Mouse (Mus musculus) layer of hippocampus, adult 9-11 months (tissue): ENCODE measurements at regions not wholly inside any gene's neighbourhood (a gene's known extent, or its start where the extent isn't known, plus 50 kb on each side); places are given as distances from the start of the nearest gene placed in this dataset.

Experiments used
- DNase-seq: peaks from one replicate; pipeline ENCODE4 v3.0.0; 2022

GRCm38 (mm10) chr19:26938911-26939310 is 53.2 kb downstream of the Gm815 start:
- DNase-seq = no peak

- DNase-seq = no peak
Observed at GRCm38 (mm10) chr19:26944006-26944405, 58.3 kb downstream of the Gm815 start.

GRCm38 (mm10) chr19:26946562-26946961 is 60.9 kb downstream of the Gm815 start:
- no peak for DNase-seq

- DNase-seq = no peak
Observed at GRCm38 (mm10) chr19:26948479-26948878, 62.8 kb downstream of the Gm815 start.

GRCm38 (mm10) chr19:26949153-26949552 is 63.5 kb downstream of the Gm815 start:
- DNase-seq = no peak

- DNase-seq = peak; percentile 12
Observed at GRCm38 (mm10) chr19:26953348-26953747, 67.7 kb downstream of the Gm815 start.

GRCm38 (mm10) chr19:26966055-26966760 is 80.5 kb downstream of the Gm815 start:
- no peak for DNase-seq

GRCm38 (mm10) chr19:26973058-26973457 is 87.4 kb downstream of the Gm815 start:
- peak; percentile 30 for DNase-seq

GRCm38 (mm10) chr19:26973773-26974548 is 88.3 kb downstream of the Gm815 start:
- no peak for DNase-seq

- no peak for DNase-seq
Observed at GRCm38 (mm10) chr19:26974576-26975204, 89.0 kb downstream of the Gm815 start.

GRCm38 (mm10) chr19:26976604-26977322 is 91.1 kb downstream of the Gm815 start:
- no peak for DNase-seq

- no peak for DNase-seq
Observed at GRCm38 (mm10) chr19:26977887-26978639, 92.4 kb downstream of the Gm815 start.

- no peak for DNase-seq
Observed at GRCm38 (mm10) chr19:26978640-26979007, 92.9 kb downstream of the Gm815 start.

GRCm38 (mm10) chr19:26979322-26979721 is 93.6 kb downstream of the Gm815 start:
- DNase-seq = no peak

GRCm38 (mm10) chr19:26986672-26987071 is 101.0 kb downstream of the Gm815 start:
- DNase-seq = no peak

- DNase-seq = peak; percentile 37
Observed at GRCm38 (mm10) chr19:26987197-26987596, 101.5 kb downstream of the Gm815 start.

- no peak for DNase-seq
Observed at GRCm38 (mm10) chr19:26987909-26988456, 102.3 kb downstream of the Gm815 start.

- no peak for DNase-seq
Observed at GRCm38 (mm10) chr19:26994586-26995352, 109.1 kb downstream of the Gm815 start.

GRCm38 (mm10) chr19:26999596-26999995 is 113.9 kb downstream of the Gm815 start:
- peak; percentile 54 for DNase-seq

GRCm38 (mm10) chr19:27021930-27022329 is 136.2 kb downstream of the Gm815 start:
- no peak for DNase-seq

- no peak for DNase-seq
Observed at GRCm38 (mm10) chr19:27022917-27023316, 137.2 kb downstream of the Gm815 start.
